Mouse (Mus musculus): ENCODE results near the gene Gm33815. TPM values are rescaled to one million over a fixed set of nuclear protein-coding genes. Genes with fewer than 3 reads are reported as not detected.

Gene Gm33815
- not detected in 4 replicates for total RNA-seq (2023; ENCODE audit: inconsistent age)

DNA sequence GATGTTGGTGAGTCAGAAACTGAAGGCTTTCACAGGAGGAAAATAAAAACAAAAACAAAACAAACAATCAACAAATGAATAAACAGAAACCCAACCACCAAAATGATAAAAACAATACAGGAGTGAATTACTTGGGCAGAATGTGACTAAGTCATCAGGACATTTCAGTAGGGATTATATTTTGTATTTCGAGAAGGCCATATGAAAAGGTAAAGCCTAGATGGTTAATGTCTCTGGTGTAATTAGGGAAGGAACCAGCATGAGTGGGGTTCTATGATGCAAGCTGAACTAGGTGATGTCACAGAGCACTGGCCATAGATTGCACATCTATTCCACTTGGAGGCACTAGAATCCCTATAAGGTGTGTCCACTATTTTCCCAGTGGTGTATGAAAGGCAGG lies at the start of gene Gm33815:
Gene Gm33815 (plus strand): TSS at position 301 of the 400 bp plus-strand sequence.

Data from B cell, adult (primary cell).